Mouse (Mus musculus): ENCODE measurements around the gene Scn1b. TPM values are rescaled to one million over a fixed set of nuclear protein-coding genes. Genes with fewer than 3 reads are reported as not detected.

The Scn1b gene
- polyA plus RNA-seq, 1 experiment from 2014 or later: 9.4 TPM

- DNase-seq (ENCODE audit: low spot score) (no peak), ATAC-seq (ENCODE audit: low read depth) (no peak)
- WGBS: 47% methylated on average over 10 of the region's 16 CpGs
- no peak overlapping the region for H3K9ac ChIP-seq (ENCODE audit: low read depth, low read length)
- H3K27ac ChIP-seq (replicated peaks; ENCODE audit: low read depth, low read length): no peak overlapping the region
- H3K9me3 ChIP-seq (ENCODE audit: control insufficient read depth, low read length): no peaks in the 10 kb centered on the region
- 0 out of 2 replicates have a peak, but pooled peaks cover 4% of the 10 kb centered on the region for H3K4me1 ChIP-seq (ENCODE audit: control insufficient read depth, insufficient read depth, low read length)
- no peaks in the 10 kb centered on the region for H3K27me3 ChIP-seq (replicated peaks; ENCODE audit: control insufficient read depth, insufficient read depth, low read length)
- no peaks in the 10 kb centered on the region for H3K36me3 ChIP-seq (ENCODE audit: control insufficient read depth, insufficient read depth, low read length)
- no peak overlapping the region for H3K4me3 ChIP-seq (ENCODE audit: low read depth, low read length)
- no peak overlapping the region for H3K4me2 ChIP-seq (ENCODE audit: low read depth, low read length)
Observed at GRCm38 (mm10) chr7:31116721-31117145, 10.1 kb downstream of the Scn1b start.

GRCm38 (mm10) chr7:31115587-31116043 is 11.2 kb downstream of the Scn1b start:
- Histone ChIP-seq H3K27ac (replicated peaks; ENCODE audit: low read depth, low read length) (no peak overlapping the region), H3K36me3 (ENCODE audit: control insufficient read depth, insufficient read depth, low read length) (no peaks in the 10 kb centered on the region), H3K27me3 (replicated peaks; ENCODE audit: control insufficient read depth, insufficient read depth, low read length) (no peaks in the 10 kb centered on the region), H3K4me2 (ENCODE audit: low read depth, low read length) (peak overlapping the region; percentile 47), H3K4me3 (ENCODE audit: low read depth, low read length) (no peak overlapping the region), H3K9ac (ENCODE audit: low read depth, low read length) (no peak overlapping the region), H3K9me3 (ENCODE audit: control insufficient read depth, low read length) (no peaks in the 10 kb centered on the region), H3K4me1 (ENCODE audit: control insufficient read depth, insufficient read depth, low read length) (0 out of 2 replicates have a peak, but pooled peaks cover 4% of the 10 kb centered on the region)
- DNase-seq (ENCODE audit: low spot score) (peak; percentile 51), ATAC-seq (ENCODE audit: low read depth) (peak; percentile 8; the same call in 1 of the 2 replicates)
- 23% methylated on average over 16 of the region's 17 CpGs for WGBS

DNA sequence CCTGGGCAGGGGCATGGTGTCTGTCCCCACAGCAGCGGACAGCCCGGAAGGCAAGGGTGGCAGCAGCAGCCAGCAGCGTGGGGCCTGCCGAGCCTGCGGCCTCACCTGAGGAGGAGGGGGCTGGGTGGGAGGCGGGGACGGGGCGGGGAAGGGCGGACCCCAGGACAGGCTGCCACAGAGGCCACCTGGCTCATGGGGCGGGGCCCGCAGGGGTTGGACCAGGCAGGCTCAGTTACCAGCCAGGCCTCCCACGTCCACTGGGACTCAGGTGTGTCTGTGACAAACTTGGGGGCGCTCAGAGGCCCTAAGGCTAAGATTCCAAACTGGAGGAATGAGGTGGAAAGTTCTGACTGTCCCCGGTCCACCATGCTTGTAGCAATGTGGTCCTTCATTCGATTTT is 11.6 kb downstream of the Scn1b start, which contains the start of gene Hpn:
Hpn (minus strand) TSS at position 109 of the 400 bp plus-strand sequence.
- ATAC-seq (ENCODE audit: low read depth) (peak; percentile 71), DNase-seq (ENCODE audit: low spot score) (peak; percentile 40)
- 0 out of 2 replicates have a peak within 1 kb of the TSS, but pooled peaks have one; percentile 14 for H3K9ac ChIP-seq (ENCODE audit: low read depth, low read length)
- peak within 1 kb of the TSS; percentile 47 for H3K4me2 ChIP-seq (ENCODE audit: low read depth, low read length)
- H3K4me3 ChIP-seq (ENCODE audit: low read depth, low read length): 0 out of 2 replicates have a peak within 1 kb of the TSS, but pooled peaks have one; percentile 3
- 15% methylated on average over 8 of the region's 15 CpGs for WGBS
- H3K36me3 ChIP-seq (ENCODE audit: control insufficient read depth, insufficient read depth, low read length): no peaks in the 10 kb centered on the region
- H3K9me3 ChIP-seq (ENCODE audit: control insufficient read depth, low read length): no peaks in the 10 kb centered on the region
- 0 out of 2 replicates have a peak, but pooled peaks cover 4% of the 10 kb centered on the region for H3K4me1 ChIP-seq (ENCODE audit: control insufficient read depth, insufficient read depth, low read length)
- no peaks in the 10 kb centered on the region for H3K27me3 ChIP-seq (replicated peaks; ENCODE audit: control insufficient read depth, insufficient read depth, low read length)
- H3K27ac ChIP-seq (replicated peaks; ENCODE audit: low read depth, low read length): no peak within 1 kb of the TSS; the same call in 1 of the 2 replicates

GRCm38 (mm10) chr7:31114646-31115045 is 12.2 kb downstream of the Scn1b start:
- ATAC-seq (ENCODE audit: low read depth): no peak
- H3K27me3 ChIP-seq (replicated peaks; ENCODE audit: control insufficient read depth, insufficient read depth, low read length): no peaks in the 10 kb centered on the region
- no peak for DNase-seq (ENCODE audit: low spot score)
- peak overlapping the region; percentile 47 for H3K4me2 ChIP-seq (ENCODE audit: low read depth, low read length)
- H3K9me3 ChIP-seq (ENCODE audit: control insufficient read depth, low read length): no peaks in the 10 kb centered on the region
- WGBS: 52% methylated on average over 10 of the region's 10 CpGs
- H3K36me3 ChIP-seq (ENCODE audit: control insufficient read depth, insufficient read depth, low read length): no peaks in the 10 kb centered on the region
- H3K27ac ChIP-seq (replicated peaks; ENCODE audit: low read depth, low read length): no peak overlapping the region
- H3K4me3 ChIP-seq (ENCODE audit: low read depth, low read length): 0 out of 2 replicates have a peak overlapping the region, but pooled peaks have one; percentile 3
- H3K4me1 ChIP-seq (ENCODE audit: control insufficient read depth, insufficient read depth, low read length): 0 out of 2 replicates have a peak, but pooled peaks cover 4% of the 10 kb centered on the region
- H3K9ac ChIP-seq (ENCODE audit: low read depth, low read length): no peak overlapping the region

DNA sequence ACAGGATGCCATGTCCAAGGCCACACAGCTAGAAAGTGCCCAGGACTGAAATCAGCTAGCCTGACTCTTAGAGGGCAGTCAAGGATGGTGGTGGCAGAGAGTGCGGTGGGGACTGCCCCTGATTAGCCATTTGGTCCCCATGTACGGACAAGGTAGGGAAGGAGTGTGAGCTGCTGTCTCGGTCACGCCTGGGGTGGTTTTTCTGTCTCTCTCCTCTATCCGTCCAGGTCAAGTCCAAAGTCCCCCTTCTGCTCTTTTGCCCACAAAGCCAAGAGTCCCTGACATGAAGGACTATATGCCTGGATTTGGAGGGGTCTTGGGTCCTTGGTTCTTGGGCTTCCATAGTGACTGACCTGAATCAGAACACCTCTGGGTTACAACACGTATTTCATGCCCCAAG is 13.0 kb downstream of the Scn1b start:
- Histone ChIP-seq H3K4me2 (ENCODE audit: low read depth, low read length) (no peak overlapping the region), H3K27me3 (replicated peaks; ENCODE audit: control insufficient read depth, insufficient read depth, low read length) (no peaks in the 10 kb centered on the region), H3K9me3 (ENCODE audit: control insufficient read depth, low read length) (no peaks in the 10 kb centered on the region), H3K4me1 (ENCODE audit: control insufficient read depth, insufficient read depth, low read length) (0 out of 2 replicates have a peak, but pooled peaks cover 4% of the 10 kb centered on the region), H3K9ac (ENCODE audit: low read depth, low read length) (no peak overlapping the region), H3K36me3 (ENCODE audit: control insufficient read depth, insufficient read depth, low read length) (no peaks in the 10 kb centered on the region), H3K4me3 (ENCODE audit: low read depth, low read length) (no peak overlapping the region), H3K27ac (replicated peaks; ENCODE audit: low read depth, low read length) (no peak overlapping the region)
- 81% methylated on average over 6 of the region's 6 CpGs for WGBS
- DNase-seq (ENCODE audit: low spot score) (no peak), ATAC-seq (ENCODE audit: low read depth) (no peak)

- H3K27ac ChIP-seq (replicated peaks; ENCODE audit: low read depth, low read length): no peak overlapping the region
- WGBS: 44% methylated on average over 4 of the region's 4 CpGs
- ATAC-seq (ENCODE audit: low read depth): no peak
- no peak for DNase-seq (ENCODE audit: low spot score)
- no peaks in the 10 kb centered on the region for H3K36me3 ChIP-seq (ENCODE audit: control insufficient read depth, insufficient read depth, low read length)
- no peaks in the 10 kb centered on the region for H3K27me3 ChIP-seq (replicated peaks; ENCODE audit: control insufficient read depth, insufficient read depth, low read length)
- H3K4me1 ChIP-seq (ENCODE audit: control insufficient read depth, insufficient read depth, low read length): 0 out of 2 replicates have a peak, but pooled peaks cover 4% of the 10 kb centered on the region
- H3K4me3 ChIP-seq (ENCODE audit: low read depth, low read length): no peak overlapping the region
- no peak overlapping the region for H3K4me2 ChIP-seq (ENCODE audit: low read depth, low read length)
- H3K9me3 ChIP-seq (ENCODE audit: control insufficient read depth, low read length): no peaks in the 10 kb centered on the region
- H3K9ac ChIP-seq (ENCODE audit: low read depth, low read length): no peak overlapping the region
Observed at GRCm38 (mm10) chr7:31112036-31112435, 14.8 kb downstream of the Scn1b start.

GRCm38 (mm10) chr7:31110861-31111385 is 15.9 kb downstream of the Scn1b start:
- 0 out of 2 replicates have a peak, but pooled peaks cover 4% of the 10 kb centered on the region for H3K4me1 ChIP-seq (ENCODE audit: control insufficient read depth, insufficient read depth, low read length)
- WGBS: 79% methylated on average over 15 of the region's 15 CpGs
- H3K4me3 ChIP-seq (ENCODE audit: low read depth, low read length): no peak overlapping the region
- DNase-seq (ENCODE audit: low spot score): no peak
- H3K36me3 ChIP-seq (ENCODE audit: control insufficient read depth, insufficient read depth, low read length): no peaks in the 10 kb centered on the region
- H3K27me3 ChIP-seq (replicated peaks; ENCODE audit: control insufficient read depth, insufficient read depth, low read length): no peaks in the 10 kb centered on the region
- H3K4me2 ChIP-seq (ENCODE audit: low read depth, low read length): no peak overlapping the region
- H3K27ac ChIP-seq (replicated peaks; ENCODE audit: low read depth, low read length): no peak overlapping the region
- no peaks in the 10 kb centered on the region for H3K9me3 ChIP-seq (ENCODE audit: control insufficient read depth, low read length)
- no peak for ATAC-seq (ENCODE audit: low read depth)
- no peak overlapping the region for H3K9ac ChIP-seq (ENCODE audit: low read depth, low read length)

DNA sequence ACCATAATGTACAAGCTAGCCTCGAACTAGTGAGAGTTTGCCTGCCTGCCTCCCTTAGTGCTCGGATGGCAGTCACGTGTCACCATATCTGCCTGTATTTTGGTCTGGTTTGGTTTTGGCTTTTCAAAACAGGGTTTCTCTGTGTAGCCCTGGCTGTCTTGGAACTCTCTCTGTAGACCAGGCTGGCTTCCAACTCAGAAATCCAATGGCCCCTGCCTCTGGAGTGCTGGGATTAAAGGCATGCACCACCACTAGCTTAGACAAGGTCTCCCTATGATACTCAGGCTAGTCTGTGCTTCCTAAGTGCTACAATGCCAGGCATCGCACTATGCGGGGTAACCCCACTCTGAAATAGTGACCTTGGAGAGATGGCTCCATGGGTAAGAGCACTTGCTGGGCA is 17.0 kb downstream of the Scn1b start:
- Histone ChIP-seq H3K27ac (replicated peaks; ENCODE audit: low read depth, low read length) (no peak overlapping the region), H3K36me3 (ENCODE audit: control insufficient read depth, insufficient read depth, low read length) (no peaks in the 10 kb centered on the region), H3K4me2 (ENCODE audit: low read depth, low read length) (no peak overlapping the region), H3K4me1 (ENCODE audit: control insufficient read depth, insufficient read depth, low read length) (no peaks in the 10 kb centered on the region), H3K4me3 (ENCODE audit: low read depth, low read length) (no peak overlapping the region), H3K9me3 (ENCODE audit: control insufficient read depth, low read length) (no peaks in the 10 kb centered on the region), H3K9ac (ENCODE audit: low read depth, low read length) (no peak overlapping the region), H3K27me3 (replicated peaks; ENCODE audit: control insufficient read depth, insufficient read depth, low read length) (no peaks in the 10 kb centered on the region)
- WGBS: 79% methylated on average over 5 of the region's 5 CpGs
- DNase-seq (ENCODE audit: low spot score): no peak
- no peak for ATAC-seq (ENCODE audit: low read depth)

GRCm38 (mm10) chr7:31109091-31109490 is 17.7 kb downstream of the Scn1b start:
- no peaks in the 10 kb centered on the region for H3K27me3 ChIP-seq (replicated peaks; ENCODE audit: control insufficient read depth, insufficient read depth, low read length)
- no peaks in the 10 kb centered on the region for H3K36me3 ChIP-seq (ENCODE audit: control insufficient read depth, insufficient read depth, low read length)
- WGBS: 50% methylated on average over 5 of the region's 7 CpGs
- H3K9ac ChIP-seq (ENCODE audit: low read depth, low read length): no peak overlapping the region
- H3K4me3 ChIP-seq (ENCODE audit: low read depth, low read length): no peak overlapping the region
- H3K4me2 ChIP-seq (ENCODE audit: low read depth, low read length): no peak overlapping the region
- no peak overlapping the region for H3K27ac ChIP-seq (replicated peaks; ENCODE audit: low read depth, low read length)
- ATAC-seq (ENCODE audit: low read depth) (0 out of 2 replicates have a peak, but pooled peaks have one; percentile 19), DNase-seq (ENCODE audit: low spot score) (no peak)
- no peaks in the 10 kb centered on the region for H3K9me3 ChIP-seq (ENCODE audit: control insufficient read depth, low read length)
- H3K4me1 ChIP-seq (ENCODE audit: control insufficient read depth, insufficient read depth, low read length): no peaks in the 10 kb centered on the region

Measured in embryonic facial prominence, embryonic 14.5 days (tissue).